8 mouse cellular contexts compared by ENCODE assay signal in the genomic region with DNA sequence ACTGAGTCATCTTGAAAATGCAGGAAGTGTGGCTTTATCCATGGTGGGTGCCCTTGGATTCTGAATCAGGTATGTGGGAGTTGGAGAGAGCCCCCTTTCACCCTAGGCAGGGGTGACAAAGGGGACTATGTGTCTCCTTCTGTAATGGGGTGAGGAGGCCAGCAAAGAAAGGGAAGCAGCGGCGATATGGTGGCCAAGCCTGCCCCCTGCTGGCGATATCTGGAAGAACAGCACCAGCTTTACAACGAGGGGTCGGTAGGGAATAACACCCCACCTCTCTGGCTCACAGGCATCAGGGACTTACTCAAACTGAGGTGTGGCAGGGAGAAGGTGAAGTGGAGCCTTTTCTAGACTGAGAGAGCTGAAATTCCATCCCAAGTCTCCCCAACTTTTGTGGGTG.
A peak's percentile ranks its signal among the peaks of the same experiment; 100 is the strongest.
DNase-seq lines count a peak whose midpoint lies in the region; ATAC-seq and TF ChIP-seq lines count a peak whose summit lies in the region.

No protein-coding gene starts in this region.

- 3% methylated on average over 5 of the region's 5 CpGs for WGBS in heart, postnatal 0 days
- 2% methylated on average over 5 of the region's 5 CpGs for WGBS in heart, embryonic 11.5 days (ENCODE audit: insufficient replicate concordance)
- 0% methylated on average over 5 of the region's 5 CpGs for WGBS in hindbrain, embryonic 10.5 days
- WGBS in liver, embryonic 14.5 days (ENCODE audit: insufficient replicate concordance): 2% methylated on average over 5 of the region's 5 CpGs
- 0% methylated on average over 5 of the region's 5 CpGs for WGBS in neural tube, embryonic 13.5 days

- no peaks in the 10 kb centered on the region for H3K36me3 ChIP-seq in heart, postnatal 0 days (replicated peaks; ENCODE audit: control insufficient read depth, insufficient read depth, low read length)
- H3K36me3 ChIP-seq in heart, embryonic 11.5 days (ENCODE audit: control insufficient read depth, insufficient read depth, low read length): no peaks in the 10 kb centered on the region
- no peaks in the 10 kb centered on the region for H3K36me3 ChIP-seq in hindbrain, embryonic 10.5 days
- H3K36me3 ChIP-seq in liver, embryonic 14.5 days (replicated peaks; ENCODE audit: control insufficient read depth, insufficient read depth, low read depth): no peaks in the 10 kb centered on the region
- H3K36me3 ChIP-seq in neural tube, embryonic 13.5 days: no peaks in the 10 kb centered on the region

- peak; percentile 60 for DNase-seq in heart, postnatal 0 days (ENCODE audit: low spot score)
- peak; percentile 71 for DNase-seq in NIH3T3 (ENCODE audit: low read depth)
- DNase-seq in hindbrain, embryonic 10.5 days (ENCODE audit: low spot score): peak; percentile 80
- DNase-seq in liver, embryonic 14.5 days (ENCODE audit: low read depth in 3 of 3, low spot score in 3 of 3): no peak
- peak; percentile 34 to 75 for DNase-seq in thymus, postnatal 10 days (ENCODE audit: low spot score in 2 of 2)

- ATAC-seq in heart, postnatal 0 days (ENCODE audit: insufficient read depth, low read depth): no peak
- ATAC-seq in heart, embryonic 11.5 days (replicated peaks; ENCODE audit: insufficient number of reproducible peaks, low FRiP score, low TSS enrichment): no peak
- no peak for ATAC-seq in liver, embryonic 14.5 days (ENCODE audit: insufficient read depth)
- no peak for ATAC-seq in neural tube, embryonic 13.5 days (ENCODE audit: low read depth)

- H3K4me2 ChIP-seq in heart, postnatal 0 days (ENCODE audit: low read depth, low read length): no peak overlapping the region
- H3K4me2 ChIP-seq in heart, embryonic 11.5 days: no peak overlapping the region
- no peak overlapping the region for H3K4me2 ChIP-seq in liver, embryonic 14.5 days (ENCODE audit: low read depth)
- H3K4me2 ChIP-seq in neural tube, embryonic 13.5 days: peak overlapping the region; percentile 98

- H3K27me3 ChIP-seq in heart, postnatal 0 days (ENCODE audit: control insufficient read depth, insufficient read depth, low read length): peaks cover 17% of the 10 kb centered on the region; the same call in 1 of the 2 replicates
- peaks cover 40% of the 10 kb centered on the region for H3K27me3 ChIP-seq in heart, embryonic 11.5 days (ENCODE audit: control insufficient read depth, insufficient read depth, low read length)
- peaks cover 49% of the 10 kb centered on the region for H3K27me3 ChIP-seq in hindbrain, embryonic 10.5 days (ENCODE audit: insufficient read depth, poor library complexity, severe bottlenecking)
- H3K27me3 ChIP-seq in liver, embryonic 14.5 days (ENCODE audit: control insufficient read depth, insufficient read depth, low read length): peaks cover 44% of the 10 kb centered on the region
- H3K27me3 ChIP-seq in neural tube, embryonic 13.5 days: peaks cover 23% of the 10 kb centered on the region

- no peak overlapping the region for H3K4me3 ChIP-seq in heart, postnatal 0 days (ENCODE audit: low read depth, low read length)
- H3K4me3 ChIP-seq in heart, embryonic 11.5 days (ENCODE audit: low read depth, low read length): no peak overlapping the region
- H3K4me3 ChIP-seq in cortical plate, adult 2 months (ENCODE audit: insufficient read depth, low read length): no peak overlapping the region
- no peak overlapping the region for H3K4me3 ChIP-seq in hindbrain, embryonic 10.5 days
- no peak overlapping the region for H3K4me3 ChIP-seq in liver, embryonic 14.5 days (ENCODE audit: insufficient read depth in 1 of 2, low read depth in 2 of 2, low read length in 2 of 2)
- H3K4me3 ChIP-seq in neural tube, embryonic 13.5 days: peak overlapping the region; percentile 67; the same call in 1 of the 2 replicates

- no peaks in the 10 kb centered on the region for H3K4me1 ChIP-seq in heart, postnatal 0 days (ENCODE audit: control insufficient read depth, insufficient read depth)
- peaks cover 10% of the 10 kb centered on the region for H3K4me1 ChIP-seq in heart, embryonic 11.5 days (ENCODE audit: control insufficient read depth, insufficient read depth, low read length)
- no peaks in the 10 kb centered on the region for H3K4me1 ChIP-seq in cortical plate, adult 2 months (ENCODE audit: control insufficient read depth, insufficient read depth, low read length)
- peaks cover 54% of the 10 kb centered on the region for H3K4me1 ChIP-seq in hindbrain, embryonic 10.5 days (replicated peaks)
- H3K4me1 ChIP-seq in liver, embryonic 14.5 days (replicated peaks; ENCODE audit: control insufficient read depth in 2 of 2, insufficient read depth in 2 of 2, low read length in 1 of 2): no peaks in the 10 kb centered on the region
- H3K4me1 ChIP-seq in neural tube, embryonic 13.5 days (replicated peaks): peaks cover 60% of the 10 kb centered on the region

- TF ChIP-seq EP300 in heart, postnatal 0 days (IDR thresholded peaks at IDR 0.05; ENCODE audit: low read depth): no peak
- TF ChIP-seq EP300 in liver, embryonic 14.5 days (IDR thresholded peaks at IDR 0.05; ENCODE audit: low read depth): no peak

- TF ChIP-seq POLR2A in cortical plate, adult 2 months (IDR thresholded peaks at IDR 0.05; ENCODE audit: extremely low read depth, insufficient read depth, low read length): no peak

- no peak overlapping the region for H3K9ac ChIP-seq in heart, postnatal 0 days (replicated peaks; ENCODE audit: low read depth, low read length)
- H3K9ac ChIP-seq in heart, embryonic 11.5 days (ENCODE audit: low read depth, low read length): no peak overlapping the region
- no peak overlapping the region for H3K9ac ChIP-seq in liver, embryonic 14.5 days (replicated peaks)
- peak overlapping the region; percentile 81; the same call in 1 of the 2 replicates for H3K9ac ChIP-seq in neural tube, embryonic 13.5 days

- TF ChIP-seq CTCF in heart, postnatal 0 days (IDR thresholded peaks at IDR 0.05; ENCODE audit: low read depth): peak; percentile 87
- peak; percentile 92 for TF ChIP-seq CTCF in cortical plate, adult 2 months (IDR thresholded peaks at IDR 0.05; ENCODE audit: extremely low read depth, insufficient read depth, low read length)
- TF ChIP-seq CTCF in liver, embryonic 14.5 days (IDR thresholded peaks at IDR 0.05; ENCODE audit: low read depth): peak; percentile 97

- H3K9me3 ChIP-seq in heart, postnatal 0 days (replicated peaks; ENCODE audit: control insufficient read depth, low read length): no peaks in the 10 kb centered on the region
- H3K9me3 ChIP-seq in heart, embryonic 11.5 days (replicated peaks; ENCODE audit: control insufficient read depth, low read length): no peaks in the 10 kb centered on the region
- no peaks in the 10 kb centered on the region for H3K9me3 ChIP-seq in hindbrain, embryonic 10.5 days
- no peaks in the 10 kb centered on the region; the same call in 1 of the 2 replicates for H3K9me3 ChIP-seq in liver, embryonic 14.5 days (ENCODE audit: control insufficient read depth, low read length)
- H3K9me3 ChIP-seq in neural tube, embryonic 13.5 days: no peaks in the 10 kb centered on the region

- no peak overlapping the region for H3K27ac ChIP-seq in heart, postnatal 0 days (ENCODE audit: low read depth)
- no peak overlapping the region for H3K27ac ChIP-seq in heart, embryonic 11.5 days (ENCODE audit: low read depth, low read length)
- H3K27ac ChIP-seq in cortical plate, adult 2 months (ENCODE audit: insufficient read depth, low read length): no peak overlapping the region
- peak overlapping the region; percentile 50 for H3K27ac ChIP-seq in hindbrain, embryonic 10.5 days
- H3K27ac ChIP-seq in liver, embryonic 14.5 days: no peak overlapping the region
- peak overlapping the region; percentile 85; the same call in 1 of the 2 replicates for H3K27ac ChIP-seq in neural tube, embryonic 13.5 days (replicated peaks)

Comparison
In these comparisons a context has a peak if more than half of its experiments do, and no peak if none do; other contexts are left out.
1. DNase-seq: peak in heart, postnatal 0 days (single experiment), NIH3T3 (single experiment), hindbrain, embryonic 10.5 days (single experiment) and thymus, postnatal 10 days (2 of 2); none in liver, embryonic 14.5 days (0 of 3).
2. H3K27ac ChIP-seq: peak in hindbrain, embryonic 10.5 days (single experiment) and neural tube, embryonic 13.5 days (single experiment); none in heart, postnatal 0 days (single experiment), heart, embryonic 11.5 days (single experiment), cortical plate, adult 2 months (single experiment) and liver, embryonic 14.5 days (single experiment).
3. Peak in every context shown above with its lines, with median percentiles within 50 percentile points of each other: CTCF ChIP-seq.